Mouse (Mus musculus) olfactory bulb, adult 2 months (tissue): ENCODE measurements around the gene Arl4d. TPM values are rescaled to one million over a fixed set of nuclear protein-coding genes. Genes with fewer than 3 reads are reported as not detected.
A peak's percentile ranks its signal among the peaks of the same experiment; 100 is the strongest.

Experiments
- H3K27ac ChIP-seq: fragments of 200-500 bp; 2 replicates; pipeline ENCODE4 v1.5.1; 2012; ENCODE audit warnings: low read depth, low read length; ENCODE audit not compliant: insufficient read depth
- H3K4me1 ChIP-seq: fragments of 200-500 bp; 2 replicates; pipeline ENCODE4 v1.6.1; 2012; ENCODE audit warnings: low read length; ENCODE audit not compliant: control insufficient read depth, insufficient read depth
- H3K4me3 ChIP-seq: fragments of 200-500 bp; 2 replicates; pipeline ENCODE4 v1.5.1; 2012; ENCODE audit warnings: mild to moderate bottlenecking, low read depth, low read length, moderate library complexity; ENCODE audit not compliant: insufficient read depth
- CTCF ChIP-seq: fragments of 200-500 bp; IDR thresholded peaks from 2 replicates; pipeline ENCODE4 v1.5.1; 2012; ENCODE audit warnings: low read depth, mild to moderate bottlenecking, low read length, moderate library complexity; ENCODE audit not compliant: insufficient read depth
- POLR2A ChIP-seq: fragments of 200-500 bp; IDR thresholded peaks from 2 replicates; pipeline ENCODE4 v1.6.1; 2012; ENCODE audit warnings: mild to moderate bottlenecking, low read depth, low read length, moderate library complexity; ENCODE audit not compliant: insufficient read depth
- WGBS: fragments of 180-500 bp; shearing (Covaris S2); methylation state at CpG from one replicate; pipeline ENCODE4 v1.1.7; 2018; 5-methylcytosine and 5-hydroxymethylcytosine counted together
- polyA plus RNA-seq: library from polyadenylated mRNA; stranded (reverse); fragments of >200 nt; gene quantifications from 2 replicates; pipeline ENCODE4 v1.2.4, GENCODE M21; 2012; ENCODE audit warnings: low replicate concordance; ENCODE audit not compliant: missing spikeins, insufficient read depth, insufficient read length

Arl4d gene
- polyA plus RNA-seq, 1 experiment, result not detected

DNA sequence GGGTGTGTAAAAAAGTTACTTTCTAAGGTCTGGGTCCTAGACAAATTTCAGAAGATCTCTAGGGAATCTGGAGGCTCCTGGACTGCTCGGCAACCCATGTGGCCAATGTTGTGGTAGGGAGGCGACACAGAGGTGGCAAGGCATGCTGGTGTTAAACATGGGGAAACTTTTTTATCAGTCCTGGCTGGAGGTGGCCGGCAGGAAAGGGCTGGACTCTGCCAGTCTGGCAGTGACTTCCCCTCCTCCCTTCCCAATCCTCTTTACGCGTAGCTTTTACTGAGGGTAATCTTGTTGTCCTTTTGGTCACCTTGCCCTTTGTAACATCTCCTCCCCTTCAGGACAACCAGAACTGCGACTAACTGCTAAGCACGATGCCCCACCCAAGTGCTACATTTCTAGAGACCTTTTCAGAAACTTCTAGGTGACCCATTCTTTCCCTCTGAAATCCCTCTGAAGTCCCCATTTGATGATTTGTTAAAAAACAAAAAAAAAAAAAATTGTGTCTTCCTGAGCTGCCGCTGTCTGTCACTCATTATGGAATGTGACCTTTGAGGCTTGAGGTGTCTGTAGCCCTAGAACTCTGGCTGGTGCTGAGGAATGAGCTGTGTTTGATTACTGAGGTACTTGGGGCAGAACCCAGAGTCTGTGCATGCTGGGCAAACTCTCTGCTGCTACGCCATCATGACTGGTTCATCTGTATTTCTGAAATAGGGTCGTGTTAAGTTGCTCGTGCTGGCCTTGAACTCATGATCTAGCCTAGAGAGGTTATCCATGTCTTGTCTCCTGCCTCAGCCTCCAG lies 1.9 kb upstream of the Arl4d start:
- TF ChIP-seq CTCF (no peak), POLR2A (no peak)
- no peak overlapping the region for H3K4me3 ChIP-seq
- 83% methylated on average over 11 of the region's 11 CpGs for WGBS
- peaks cover 12% of the 10 kb centered on the region for H3K4me1 ChIP-seq
- H3K27ac ChIP-seq, result no peak overlapping the region

- TF ChIP-seq CTCF (no peak), POLR2A (no peak)
- Histone ChIP-seq H3K27ac (peak overlapping the region; percentile 75), H3K4me1 (peaks cover 25% of the 10 kb centered on the region), H3K4me3 (peak overlapping the region; percentile 62)
- WGBS, result under 1% methylated on average over 24 of the region's 24 CpGs
Observed at GRCm38 (mm10) chr11:101665636-101665992, 273 bp downstream of the Arl4d start.

DNA sequence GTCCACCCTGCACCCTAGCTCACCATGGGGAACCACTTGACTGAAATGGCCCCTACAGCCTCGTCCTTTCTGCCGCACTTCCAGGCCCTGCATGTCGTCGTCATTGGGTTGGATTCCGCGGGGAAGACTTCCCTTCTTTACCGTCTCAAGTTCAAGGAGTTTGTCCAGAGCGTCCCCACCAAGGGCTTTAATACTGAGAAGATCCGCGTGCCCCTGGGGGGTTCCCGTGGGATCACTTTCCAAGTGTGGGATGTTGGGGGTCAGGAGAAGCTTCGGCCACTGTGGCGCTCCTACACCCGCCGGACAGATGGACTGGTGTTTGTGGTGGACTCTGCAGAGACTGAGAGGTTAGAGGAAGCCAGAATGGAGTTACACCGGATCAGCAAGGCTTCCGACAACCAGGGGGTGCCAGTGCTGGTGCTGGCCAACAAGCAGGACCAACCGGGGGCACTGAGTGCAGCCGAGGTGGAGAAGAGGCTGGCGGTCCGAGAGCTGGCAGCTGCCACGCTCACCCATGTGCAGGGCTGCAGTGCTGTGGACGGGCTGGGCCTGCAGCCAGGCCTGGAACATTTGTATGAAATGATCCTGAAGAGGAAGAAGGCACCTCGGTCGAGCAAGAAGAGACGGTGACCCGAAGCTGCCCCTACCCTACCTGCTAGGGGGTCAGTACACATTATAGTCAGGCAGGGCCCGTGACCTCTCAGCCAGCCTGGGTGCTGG lies 1.4 kb downstream of the Arl4d start:
- TF ChIP-seq POLR2A, result no peak
- no peak for TF ChIP-seq CTCF
- H3K4me1 ChIP-seq, result peaks cover 25% of the 10 kb centered on the region
- peak overlapping the region; percentile 97 for H3K27ac ChIP-seq
- H3K4me3 ChIP-seq, result peak overlapping the region; percentile 73
- WGBS, result 36% methylated on average over 28 of the region's 28 CpGs

DNA sequence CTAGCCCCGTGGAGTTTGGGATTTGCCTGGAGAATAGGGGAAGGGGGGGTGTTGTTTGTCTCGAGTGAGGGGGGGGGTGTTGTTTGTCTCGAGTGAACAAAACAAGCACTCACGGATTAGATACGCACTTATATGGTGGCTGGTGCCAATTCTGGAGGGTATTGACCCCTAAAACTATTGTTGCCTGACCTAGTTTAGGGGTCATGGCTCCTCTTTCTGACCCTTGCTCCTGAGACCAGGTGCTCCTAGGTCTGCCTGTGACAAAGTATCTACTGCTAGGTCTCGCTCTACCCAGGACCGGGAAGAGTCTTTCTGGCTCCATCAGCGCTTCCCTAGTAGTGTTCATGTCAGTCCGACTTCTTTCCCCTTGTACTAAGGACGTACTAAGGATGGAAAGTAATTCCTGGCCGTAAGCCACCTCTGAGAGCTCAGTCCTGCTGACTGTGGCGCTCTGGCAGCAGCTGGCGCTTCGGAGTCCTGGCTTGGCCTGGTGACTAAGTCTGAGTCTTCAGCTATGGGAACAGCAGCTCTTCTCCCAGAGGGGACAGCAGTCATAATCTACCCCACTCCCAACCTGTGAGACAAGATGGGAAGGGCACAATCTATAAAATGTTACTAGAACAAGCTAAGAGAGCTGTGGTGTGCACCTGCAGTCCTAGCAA lies 2.7 kb downstream of the Arl4d start:
- no peak for TF ChIP-seq POLR2A
- no peak for TF ChIP-seq CTCF

GRCm38 (mm10) chr11:101668546-101669261 lies 3.4 kb downstream of the Arl4d start:
- no peak for TF ChIP-seq CTCF
- TF ChIP-seq POLR2A, result no peak
- peak overlapping the region; percentile 73 for H3K4me3 ChIP-seq
- WGBS, result 16% methylated on average over 13 of the region's 13 CpGs
- peak overlapping the region; percentile 98 for H3K27ac ChIP-seq
- peaks cover 32% of the 10 kb centered on the region for H3K4me1 ChIP-seq

More for the DNA sequence above, 2.7 kb downstream of the Arl4d start:
- H3K4me3 ChIP-seq, result peak overlapping the region; percentile 73
- H3K27ac ChIP-seq, result peak overlapping the region; percentile 97
- peaks cover 27% of the 10 kb centered on the region for H3K4me1 ChIP-seq
- 19% methylated on average over 14 of the region's 14 CpGs for WGBS

DNA sequence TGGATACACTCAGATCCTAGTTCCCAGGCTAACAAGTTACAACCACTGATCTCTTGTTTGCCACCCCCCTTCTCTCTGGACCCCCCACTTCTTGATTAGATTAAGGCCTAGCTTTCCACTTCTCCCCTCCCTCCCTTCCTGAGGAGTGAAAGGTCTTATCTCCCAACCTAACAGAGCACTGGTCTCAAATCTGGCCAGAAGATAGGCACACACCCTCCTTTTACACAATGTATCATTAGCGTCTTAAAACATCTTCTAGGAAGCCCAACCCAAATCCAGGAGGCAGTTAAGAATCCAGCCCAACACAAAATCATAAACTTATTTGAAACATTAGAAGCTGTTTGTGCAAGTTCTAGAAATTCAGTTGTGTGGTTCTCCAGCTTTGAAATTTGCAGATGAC lies 5.0 kb downstream of the Arl4d start:
- H3K27ac ChIP-seq, result no peak overlapping the region
- H3K4me1 ChIP-seq, result peaks cover 32% of the 10 kb centered on the region
- TF ChIP-seq POLR2A (no peak), CTCF (no peak)
- WGBS, result 79% methylated on average over 1 of the region's 1 CpGs
- no peak overlapping the region for H3K4me3 ChIP-seq

DNA sequence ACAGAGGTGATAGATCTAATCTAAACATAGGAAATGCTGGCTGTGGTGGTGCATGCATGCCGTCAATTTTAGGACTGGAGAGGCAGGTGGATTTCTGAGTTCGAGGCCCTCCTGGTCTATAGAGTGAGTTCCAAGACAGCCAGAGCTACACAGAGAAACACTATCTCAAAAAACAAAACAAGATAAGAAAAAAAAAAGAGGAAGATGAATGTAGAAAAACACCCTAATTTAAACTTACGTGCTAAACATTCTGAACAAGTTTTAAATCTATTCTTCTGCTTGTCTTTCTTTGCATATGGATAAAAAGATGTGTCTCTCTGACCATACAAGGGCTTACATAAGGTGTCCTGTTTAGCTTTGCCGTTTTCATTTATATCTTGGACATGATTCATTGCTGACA lies 5.9 kb downstream of the Arl4d start:
- Histone ChIP-seq H3K4me1 (peaks cover 32% of the 10 kb centered on the region), H3K4me3 (no peak overlapping the region), H3K27ac (no peak overlapping the region)
- WGBS, result 89% methylated on average over 4 of the region's 4 CpGs
- TF ChIP-seq CTCF (no peak), POLR2A (no peak)

- 48% methylated on average over 16 of the region's 16 CpGs for WGBS
- no peak overlapping the region for H3K4me3 ChIP-seq
- peak overlapping the region; percentile 41; the same call in 1 of the 2 replicates for H3K27ac ChIP-seq
- H3K4me1 ChIP-seq, result peaks cover 23% of the 10 kb centered on the region
- TF ChIP-seq POLR2A (no peak), CTCF (no peak)
Observed at GRCm38 (mm10) chr11:101673010-101673642, 7.8 kb downstream of the Arl4d start.
